Mouse (Mus musculus) E14TG2a.4 (cell line): ENCODE results near the gene Mapkbp1.

Experiments used
- H3K27me3 ChIP-seq: 2 replicates; pipeline ENCODE4 v1.6.1; 2014; ENCODE audit warnings: low read length, control low read depth; ENCODE audit not compliant: insufficient read depth
- H3K36me3 ChIP-seq: 2 replicates; pipeline ENCODE4 v1.6.1; 2014; ENCODE audit warnings: low read length, control low read depth; ENCODE audit not compliant: insufficient read depth
- H3K4me1 ChIP-seq: replicated peaks from 2 replicates; pipeline ENCODE4 v1.6.1; 2014; ENCODE audit warnings: low read depth, low read length, control low read depth
- H3K4me3 ChIP-seq: replicated peaks from 2 replicates; pipeline ENCODE4 v1.5.1; 2014; ENCODE audit warnings: mild to moderate bottlenecking, low read length
- H3K9me3 ChIP-seq: 2 replicates; pipeline ENCODE4 v1.6.1; 2014; ENCODE audit warnings: low read length, control low read depth
- CTCF ChIP-seq: conservative IDR thresholded peaks from 2 replicates; pipeline ENCODE4 v1.5.1; 2014; ENCODE audit warnings: low read length
- NANOG ChIP-seq: IDR thresholded peaks from 2 replicates; pipeline ENCODE4 v1.6.1; 2014; ENCODE audit warnings: borderline replicate concordance, low read length, mixed read lengths
- POU5F1 ChIP-seq: IDR thresholded peaks from 2 replicates; pipeline ENCODE4 v1.6.1; 2014; ENCODE audit warnings: low read length, borderline replicate concordance

Gene Mapkbp1

DNA sequence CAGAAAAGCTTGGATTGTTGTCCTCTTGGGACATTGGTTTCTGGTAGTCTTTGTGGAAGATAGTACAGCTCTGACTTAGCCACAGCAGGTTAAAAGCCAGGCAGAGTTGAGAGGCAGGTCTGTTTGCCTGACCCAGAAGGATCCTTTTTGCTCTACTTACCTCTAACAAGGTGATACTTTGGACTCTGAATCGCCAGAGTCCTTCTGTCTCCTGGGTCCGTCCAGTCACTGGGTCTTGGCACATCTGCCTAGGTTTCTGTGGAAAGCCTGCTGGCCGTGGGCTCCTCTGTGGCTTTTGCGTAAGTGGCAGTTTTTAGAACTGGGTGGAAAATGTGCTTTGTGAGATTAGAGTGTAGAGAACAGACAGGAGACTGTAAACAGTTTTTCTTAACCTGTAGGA lies 16.5 kb downstream of the Mapkbp1 start:
- H3K27me3 ChIP-seq = no peaks in the 10 kb centered on the region
- no peaks in the 10 kb centered on the region for H3K9me3 ChIP-seq
- H3K4me1 ChIP-seq = peaks cover 30% of the 10 kb centered on the region
- H3K36me3 ChIP-seq = no peaks in the 10 kb centered on the region
- TF ChIP-seq POU5F1 = no peak
- no peak for TF ChIP-seq CTCF
- no peak for TF ChIP-seq NANOG
- H3K4me3 ChIP-seq = no peak overlapping the region

DNA sequence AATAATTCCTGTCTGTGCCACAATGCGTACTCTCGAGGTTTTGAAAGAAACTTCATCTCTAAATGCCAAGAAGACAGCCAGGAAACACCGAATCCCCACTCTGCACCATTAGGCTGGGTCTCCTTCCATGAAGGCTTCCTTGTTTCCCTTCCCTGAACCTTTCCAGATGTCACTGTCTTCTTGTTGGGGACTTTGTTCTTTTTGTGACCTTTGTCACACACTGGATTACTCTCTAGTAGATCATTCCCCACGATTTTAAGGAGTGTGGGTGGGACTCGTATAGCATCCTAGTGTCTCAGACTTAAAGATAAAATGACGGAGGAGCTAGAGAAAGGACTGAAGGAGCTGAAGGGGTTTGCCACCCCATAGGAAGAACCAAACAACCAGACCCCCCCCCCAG lies 18.4 kb downstream of the Mapkbp1 start:
- H3K4me3 ChIP-seq = no peak overlapping the region
- H3K27me3 ChIP-seq = no peaks in the 10 kb centered on the region
- no peaks in the 10 kb centered on the region for H3K9me3 ChIP-seq
- TF ChIP-seq NANOG = no peak
- no peak for TF ChIP-seq CTCF
- no peak for TF ChIP-seq POU5F1
- no peaks in the 10 kb centered on the region for H3K36me3 ChIP-seq
- H3K4me1 ChIP-seq = peaks cover 25% of the 10 kb centered on the region

DNA sequence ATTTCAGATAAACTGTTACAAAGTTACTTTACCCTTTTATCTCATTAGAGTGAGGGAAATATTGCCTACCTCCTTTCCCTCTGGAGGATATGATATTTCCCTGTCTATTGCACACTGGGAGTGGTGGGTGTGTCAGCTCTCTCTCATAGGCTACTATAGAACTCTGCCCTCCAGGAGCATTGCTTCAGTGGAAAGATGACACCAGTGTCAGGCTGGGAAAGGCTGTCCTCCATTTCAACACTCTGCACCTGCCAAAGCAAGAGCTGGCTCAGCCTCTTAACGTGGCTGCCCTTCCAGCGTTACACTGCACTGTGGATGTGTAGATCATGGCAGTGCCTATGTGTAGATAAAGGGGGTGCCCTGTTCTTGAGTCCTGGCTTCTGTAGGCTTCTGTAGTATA lies 19.9 kb downstream of the Mapkbp1 start:
- TF ChIP-seq POU5F1 (no peak), NANOG (no peak), CTCF (no peak)
- Histone ChIP-seq H3K36me3 (0 out of 2 replicates have a peak, but pooled peaks cover 2% of the 10 kb centered on the region), H3K27me3 (no peaks in the 10 kb centered on the region), H3K9me3 (no peaks in the 10 kb centered on the region), H3K4me3 (no peak overlapping the region), H3K4me1 (peaks cover 16% of the 10 kb centered on the region)

DNA sequence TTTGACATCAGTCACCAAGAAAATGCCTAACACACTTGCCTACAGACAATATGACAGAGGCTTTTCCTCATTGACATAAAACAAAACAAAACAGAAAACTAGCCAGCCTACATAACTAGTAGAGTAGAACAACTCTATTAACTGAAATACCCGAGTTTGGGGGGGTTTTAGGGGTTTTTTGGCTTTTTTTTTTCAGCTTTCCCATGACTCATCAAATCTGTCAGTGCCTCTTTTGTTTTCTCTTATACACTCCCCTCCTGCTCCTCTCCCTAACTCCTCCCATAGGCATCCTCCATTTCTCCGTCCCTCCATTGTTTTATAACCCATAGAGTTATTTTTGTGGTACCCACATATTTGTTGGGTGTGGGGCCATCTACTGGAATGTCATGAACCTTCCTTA lies 21.0 kb downstream of the Mapkbp1 start:
- Histone ChIP-seq H3K9me3 (no peaks in the 10 kb centered on the region), H3K4me3 (no peak overlapping the region), H3K36me3 (0 out of 2 replicates have a peak, but pooled peaks cover 4% of the 10 kb centered on the region), H3K27me3 (no peaks in the 10 kb centered on the region), H3K4me1 (peaks cover 16% of the 10 kb centered on the region)
- TF ChIP-seq POU5F1 (no peak), NANOG (no peak), CTCF (no peak)

DNA sequence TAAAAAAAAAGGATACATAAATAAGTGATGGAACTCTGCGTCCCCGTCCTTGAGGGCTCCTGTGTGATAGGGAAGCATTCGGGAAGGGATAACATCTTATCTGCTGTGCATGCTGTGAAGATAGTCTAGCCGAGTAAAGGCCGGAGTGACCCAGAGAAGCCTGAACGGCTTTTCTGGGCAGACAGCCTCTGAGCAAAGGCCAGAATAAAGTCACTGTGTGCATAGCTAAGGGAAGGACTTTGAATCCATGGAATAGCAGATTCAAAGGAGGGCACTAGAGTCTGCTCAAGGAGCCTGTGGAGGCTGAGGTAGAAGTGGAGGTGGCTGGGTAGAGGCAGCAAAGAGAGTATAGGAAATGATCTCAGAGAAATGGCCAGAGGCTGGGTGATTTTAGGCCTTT lies 22.3 kb downstream of the Mapkbp1 start:
- no peaks in the 10 kb centered on the region for H3K27me3 ChIP-seq

DNA sequence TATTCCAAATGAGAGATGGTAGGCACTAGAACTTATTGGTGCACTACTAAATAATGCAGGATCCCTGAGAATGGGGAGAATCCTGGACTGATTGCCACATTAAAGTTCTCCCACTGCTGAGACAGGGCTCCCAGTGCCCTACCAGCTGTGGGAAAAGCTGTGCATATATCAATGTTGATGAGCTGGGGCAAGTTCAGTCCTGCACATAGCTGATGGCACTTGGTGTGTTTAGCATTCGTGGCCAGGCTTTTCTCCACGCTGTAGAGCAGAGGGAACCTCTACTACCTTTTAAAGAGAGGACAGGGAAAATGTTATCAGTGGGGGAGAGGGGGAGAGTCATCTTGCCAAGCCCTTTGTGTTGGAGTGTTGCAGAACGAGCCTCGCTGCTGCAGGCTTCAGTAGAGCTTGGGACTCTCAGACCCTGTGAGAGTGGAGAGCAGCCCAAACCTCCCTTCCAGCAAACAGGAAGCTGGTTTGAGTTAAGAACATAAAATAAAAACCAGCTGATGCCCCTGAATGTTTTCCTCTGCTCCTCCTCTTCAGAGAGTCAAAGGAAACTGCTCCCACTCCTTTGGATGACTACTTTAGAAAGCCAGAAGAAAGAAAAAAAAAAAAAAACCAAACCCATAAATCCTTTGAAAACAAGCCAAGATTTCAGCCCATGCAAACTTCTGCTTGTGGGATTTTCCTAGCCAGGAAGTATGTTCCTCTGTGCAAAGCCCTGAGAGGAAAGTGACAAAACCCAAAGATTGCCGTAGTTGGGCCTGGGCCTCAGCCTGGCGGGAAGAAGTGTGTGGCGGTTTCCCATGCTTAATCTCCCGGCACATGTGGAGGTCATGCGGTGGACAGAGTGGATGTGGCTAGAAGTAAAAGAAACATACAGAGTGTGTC lies 23.1 kb downstream of the Mapkbp1 start:
- H3K27me3 ChIP-seq = no peaks in the 10 kb centered on the region
- no peaks in the 10 kb centered on the region for H3K9me3 ChIP-seq
- no peak overlapping the region for H3K4me3 ChIP-seq
- no peak for TF ChIP-seq CTCF
- no peak for TF ChIP-seq NANOG
- no peak for TF ChIP-seq POU5F1
- 0 out of 2 replicates have a peak, but pooled peaks cover 4% of the 10 kb centered on the region for H3K36me3 ChIP-seq
- H3K4me1 ChIP-seq = peaks cover 15% of the 10 kb centered on the region

More for the DNA sequence above, 22.3 kb downstream of the Mapkbp1 start:
- H3K9me3 ChIP-seq = no peaks in the 10 kb centered on the region
- H3K4me1 ChIP-seq = peaks cover 14% of the 10 kb centered on the region
- TF ChIP-seq NANOG = no peak
- no peak for TF ChIP-seq CTCF
- no peak for TF ChIP-seq POU5F1
- H3K36me3 ChIP-seq = 0 out of 2 replicates have a peak, but pooled peaks cover 4% of the 10 kb centered on the region
- no peak overlapping the region for H3K4me3 ChIP-seq

DNA sequence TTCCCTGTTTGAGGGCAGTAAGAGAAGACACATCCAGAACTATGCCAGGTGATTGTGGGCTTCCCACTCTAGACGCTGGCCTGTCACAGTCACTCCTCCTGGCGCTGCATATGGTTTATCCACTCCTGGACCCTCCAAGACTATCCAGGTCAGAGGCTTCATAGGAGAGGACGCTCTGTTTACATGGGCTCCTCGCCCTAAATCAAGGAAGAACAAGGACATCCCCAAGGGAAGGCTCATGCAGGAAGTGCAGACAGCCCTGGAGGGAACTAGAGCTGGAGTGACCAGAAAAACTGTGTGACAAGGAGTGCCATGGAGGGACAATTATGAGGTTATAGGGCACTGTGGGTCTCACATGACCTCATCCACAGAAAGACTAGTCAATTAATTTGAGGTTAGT lies 24.9 kb downstream of the Mapkbp1 start:
- 0 out of 2 replicates have a peak, but pooled peaks cover 4% of the 10 kb centered on the region for H3K36me3 ChIP-seq
- TF ChIP-seq POU5F1 = no peak
- H3K4me3 ChIP-seq = no peak overlapping the region
- H3K4me1 ChIP-seq = peaks cover 29% of the 10 kb centered on the region
- H3K9me3 ChIP-seq = no peaks in the 10 kb centered on the region
- no peaks in the 10 kb centered on the region for H3K27me3 ChIP-seq

DNA sequence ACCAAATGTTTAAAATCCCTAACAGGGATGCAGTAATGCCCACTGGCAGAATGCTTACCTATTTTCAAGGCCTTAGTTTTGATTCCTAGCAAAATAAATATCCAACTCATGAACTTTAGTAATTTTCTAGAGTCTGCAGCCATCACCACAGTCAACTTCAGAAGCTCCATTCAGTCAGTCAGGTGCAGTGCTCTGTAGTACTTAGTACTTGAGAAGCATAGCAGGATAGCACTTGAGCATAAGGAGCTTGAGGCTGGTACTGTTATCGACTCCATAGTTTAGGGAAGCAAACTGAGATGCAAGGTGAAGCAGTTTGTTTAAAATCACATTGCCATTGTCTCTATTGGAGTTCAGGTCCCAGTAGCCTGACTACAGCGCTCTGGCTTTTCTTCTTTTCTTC lies 27.2 kb downstream of the Mapkbp1 start:
- 0 out of 2 replicates have a peak, but pooled peaks cover 4% of the 10 kb centered on the region for H3K36me3 ChIP-seq
- no peaks in the 10 kb centered on the region for H3K9me3 ChIP-seq
- H3K27me3 ChIP-seq = no peaks in the 10 kb centered on the region
- no peak overlapping the region for H3K4me3 ChIP-seq
- peaks cover 29% of the 10 kb centered on the region for H3K4me1 ChIP-seq
- TF ChIP-seq CTCF (no peak), POU5F1 (no peak), NANOG (no peak)
